Mouse (Mus musculus) thymus, adult 2 months (tissue): ENCODE data around the gene N4bp2l1.

Source experiments
- CTCF ChIP-seq: fragments of 200-500 bp; IDR thresholded peaks from 2 replicates; pipeline ENCODE4 v1.5.1; 2012; ENCODE audit warnings: mild to moderate bottlenecking, control low read depth, low read length, moderate library complexity, borderline replicate concordance; ENCODE audit not compliant: control insufficient read depth, poor library complexity, insufficient read depth; ENCODE audit errors: extremely low read depth
- POLR2A ChIP-seq: fragments of 200-500 bp; IDR thresholded peaks from 2 replicates; pipeline ENCODE4 v1.6.1; 2012; ENCODE audit warnings: mild to moderate bottlenecking, low read length, control low read depth, moderate library complexity; ENCODE audit not compliant: control insufficient read depth, poor library complexity, insufficient read depth; ENCODE audit errors: extremely low read depth

GRCm38 (mm10) chr5:150574885-150575284, 22.1 kb downstream of the N4bp2l1 start:
- TF ChIP-seq CTCF, result no peak
- no peak for TF ChIP-seq POLR2A
